Mouse (Mus musculus): ENCODE measurements at regions not wholly inside any gene's neighbourhood (a gene's known extent, or its start where the extent isn't known, plus 50 kb on each side); places are given as distances from the start of the nearest gene placed in this dataset.
A peak's percentile ranks its signal among the peaks of the same experiment; 100 is the strongest.

DNA sequence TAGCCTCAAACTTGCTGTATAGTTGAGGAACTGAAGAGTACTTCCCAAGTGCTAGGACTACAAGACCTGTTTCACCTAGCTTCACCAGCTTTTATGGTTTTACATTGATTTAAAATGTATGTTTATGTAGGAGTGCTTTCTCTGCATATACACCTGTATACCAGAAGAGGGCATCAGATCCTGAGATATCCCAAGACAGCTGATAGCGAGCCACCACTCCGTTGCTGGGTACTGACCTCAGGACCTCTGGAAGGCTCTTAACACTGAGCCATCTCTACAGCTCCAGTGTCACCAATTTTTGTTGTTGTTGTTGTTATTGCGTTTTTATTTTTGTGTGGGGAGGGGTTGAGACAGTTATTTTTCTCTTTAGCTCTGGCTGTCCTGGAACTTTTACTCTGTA lies 55.9 kb upstream of the Ddx3x start:
- no peak for DNase-seq

DNA sequence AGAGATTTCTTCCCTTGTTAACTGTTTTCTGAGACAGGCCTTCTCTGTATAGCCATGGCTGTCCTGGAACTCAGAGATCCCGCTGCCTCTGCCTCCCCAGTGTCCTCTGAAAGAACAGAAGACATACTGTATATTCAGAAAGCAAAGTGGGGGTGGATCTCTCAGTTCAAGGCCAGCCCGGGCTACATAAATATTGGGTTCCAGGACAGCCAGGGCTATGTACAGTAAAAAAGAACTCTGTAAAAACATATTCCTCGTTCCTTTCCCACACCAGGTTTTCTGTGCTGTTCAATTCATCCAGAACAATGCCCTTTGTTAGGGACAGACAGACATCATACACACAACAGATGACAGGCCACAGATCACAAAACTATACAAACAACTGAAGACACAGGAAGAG lies 54.3 kb upstream of the Ddx3x start:
- no peak for DNase-seq

DNA sequence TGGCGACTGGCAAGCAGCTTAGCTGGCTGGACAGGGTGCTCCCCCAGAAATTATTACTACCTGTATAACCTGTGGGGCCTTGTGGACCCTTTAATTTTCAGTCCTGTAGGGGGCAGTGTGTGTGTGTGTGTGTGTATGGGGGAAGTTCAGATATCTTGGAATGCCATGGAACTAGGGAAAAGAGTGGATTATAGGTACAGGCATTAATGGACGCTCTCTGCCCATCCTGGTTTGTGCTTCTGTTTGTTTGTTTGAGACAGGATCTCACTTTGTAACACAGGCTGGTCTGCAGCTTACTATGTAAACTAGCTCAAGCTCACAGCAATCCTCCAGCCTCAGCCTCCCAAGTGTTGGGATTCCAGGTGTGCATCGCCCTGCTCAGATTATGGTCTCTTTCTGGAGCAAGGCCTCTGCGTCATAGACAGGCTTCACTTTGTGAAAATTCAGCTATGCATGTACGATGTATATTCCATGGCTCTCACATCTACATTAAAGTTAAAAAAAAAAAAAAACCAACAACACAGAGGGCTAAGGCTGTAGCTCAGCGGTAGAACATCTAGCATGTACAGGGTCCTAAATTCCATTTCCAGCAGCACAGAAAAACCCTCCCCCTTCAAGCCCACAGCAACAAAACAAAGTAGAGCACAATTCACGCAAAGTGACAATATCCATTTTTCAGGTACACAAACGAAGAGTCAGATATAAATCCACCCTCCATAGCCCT lies 50.7 kb upstream of the Ddx3x start:
- peak; percentile 7 for DNase-seq

DNA sequence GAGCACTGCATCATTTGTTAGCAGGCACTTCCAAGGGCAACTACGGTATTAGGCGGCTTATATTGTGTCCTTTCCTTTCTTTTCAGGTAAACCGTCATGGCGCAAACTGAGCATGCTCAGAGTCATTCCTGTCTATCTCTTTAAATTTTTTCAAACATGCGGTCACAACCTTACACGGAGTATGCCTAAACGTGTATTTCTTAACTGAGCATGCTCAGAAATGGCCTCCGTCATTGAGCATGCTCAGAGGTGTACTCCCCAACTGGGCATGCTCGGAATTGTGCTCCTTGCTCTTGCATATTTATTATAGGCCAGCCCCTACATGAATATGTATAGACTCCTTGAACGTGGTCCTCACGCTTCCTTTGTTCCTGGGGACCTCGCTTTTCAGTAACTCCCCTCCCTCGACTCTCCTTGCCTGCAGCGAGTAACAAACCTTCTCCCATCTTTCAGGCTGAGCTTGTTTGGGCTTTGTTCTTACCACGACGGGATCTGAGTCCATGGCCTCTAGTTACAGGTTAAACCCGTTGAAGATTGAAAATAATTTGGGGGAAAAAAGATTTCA lies 50.1 kb upstream of the Ddx3x start:
- DNase-seq: peak; percentile 76
